Mouse (Mus musculus): ENCODE data around the gene Lyrm4. TPM values are rescaled to one million over a fixed set of nuclear protein-coding genes. Genes with fewer than 3 reads are reported as not detected.

Gene Lyrm4
- polyA plus RNA-seq, 1 experiment, result 12.6 TPM

GRCm38 (mm10) chr13:36088168-36088567 is 29.2 kb downstream of the Lyrm4 start:
- DNase-seq (ENCODE audit: low read depth), result no peak

GRCm38 (mm10) chr13:36087427-36087826 is 29.9 kb downstream of the Lyrm4 start:
- no peak for DNase-seq (ENCODE audit: low read depth)

More at GRCm38 (mm10) chr13:36088168-36088567, 29.2 kb downstream of the Lyrm4 start:
- TF ChIP-seq CTCF (IDR thresholded peaks at IDR 0.05; ENCODE audit: borderline replicate concordance, extremely low read depth, insufficient read depth, insufficient read length), result no peak
- TF ChIP-seq POLR2A (IDR thresholded peaks at IDR 0.05; ENCODE audit: borderline replicate concordance, extremely low read depth, insufficient read depth, insufficient read length, poor library complexity, severe bottlenecking), result no peak

GRCm38 (mm10) chr13:36086608-36087391 is 30.5 kb downstream of the Lyrm4 start:
- TF ChIP-seq CTCF (IDR thresholded peaks at IDR 0.05; ENCODE audit: borderline replicate concordance, extremely low read depth, insufficient read depth, insufficient read length) (no peak), POLR2A (IDR thresholded peaks at IDR 0.05; ENCODE audit: borderline replicate concordance, extremely low read depth, insufficient read depth, insufficient read length, poor library complexity, severe bottlenecking) (no peak)
- no peak for DNase-seq (ENCODE audit: low read depth)

More at GRCm38 (mm10) chr13:36087427-36087826, 29.9 kb downstream of the Lyrm4 start:
- TF ChIP-seq POLR2A (IDR thresholded peaks at IDR 0.05; ENCODE audit: borderline replicate concordance, extremely low read depth, insufficient read depth, insufficient read length, poor library complexity, severe bottlenecking), result no peak
- no peak for TF ChIP-seq CTCF (IDR thresholded peaks at IDR 0.05; ENCODE audit: borderline replicate concordance, extremely low read depth, insufficient read depth, insufficient read length)

GRCm38 (mm10) chr13:36085971-36086370 is 31.4 kb downstream of the Lyrm4 start:
- TF ChIP-seq CTCF (IDR thresholded peaks at IDR 0.05; ENCODE audit: borderline replicate concordance, extremely low read depth, insufficient read depth, insufficient read length) (no peak), POLR2A (IDR thresholded peaks at IDR 0.05; ENCODE audit: borderline replicate concordance, extremely low read depth, insufficient read depth, insufficient read length, poor library complexity, severe bottlenecking) (no peak)
- DNase-seq (ENCODE audit: low read depth), result no peak

GRCm38 (mm10) chr13:36084701-36085100 is 32.6 kb downstream of the Lyrm4 start:
- TF ChIP-seq POLR2A (IDR thresholded peaks at IDR 0.05; ENCODE audit: borderline replicate concordance, extremely low read depth, insufficient read depth, insufficient read length, poor library complexity, severe bottlenecking), result no peak
- no peak for TF ChIP-seq CTCF (IDR thresholded peaks at IDR 0.05; ENCODE audit: borderline replicate concordance, extremely low read depth, insufficient read depth, insufficient read length)
- DNase-seq (ENCODE audit: low read depth), result no peak

GRCm38 (mm10) chr13:36081591-36081990 is 35.7 kb downstream of the Lyrm4 start:
- no peak for TF ChIP-seq CTCF (IDR thresholded peaks at IDR 0.05; ENCODE audit: borderline replicate concordance, extremely low read depth, insufficient read depth, insufficient read length)
- TF ChIP-seq POLR2A (IDR thresholded peaks at IDR 0.05; ENCODE audit: borderline replicate concordance, extremely low read depth, insufficient read depth, insufficient read length, poor library complexity, severe bottlenecking), result no peak
- DNase-seq (ENCODE audit: low read depth), result no peak

- TF ChIP-seq POLR2A (IDR thresholded peaks at IDR 0.05; ENCODE audit: borderline replicate concordance, extremely low read depth, insufficient read depth, insufficient read length, poor library complexity, severe bottlenecking) (no peak), CTCF (IDR thresholded peaks at IDR 0.05; ENCODE audit: borderline replicate concordance, extremely low read depth, insufficient read depth, insufficient read length) (no peak)
- no peak for DNase-seq (ENCODE audit: low read depth)
These were observed 42.8 kb downstream of the Lyrm4 start for GRCm38 (mm10) chr13:36074484-36074883.

GRCm38 (mm10) chr13:36066676-36067075 is 50.6 kb downstream of the Lyrm4 start:
- no peak for TF ChIP-seq POLR2A (IDR thresholded peaks at IDR 0.05; ENCODE audit: borderline replicate concordance, extremely low read depth, insufficient read depth, insufficient read length, poor library complexity, severe bottlenecking)
- no peak for TF ChIP-seq CTCF (IDR thresholded peaks at IDR 0.05; ENCODE audit: borderline replicate concordance, extremely low read depth, insufficient read depth, insufficient read length)
- no peak for DNase-seq (ENCODE audit: low read depth)

GRCm38 (mm10) chr13:36057489-36057888 is 59.8 kb downstream of the Lyrm4 start:
- no peak for DNase-seq (ENCODE audit: low read depth)
- no peak for TF ChIP-seq POLR2A (IDR thresholded peaks at IDR 0.05; ENCODE audit: borderline replicate concordance, extremely low read depth, insufficient read depth, insufficient read length, poor library complexity, severe bottlenecking)
- no peak for TF ChIP-seq CTCF (IDR thresholded peaks at IDR 0.05; ENCODE audit: borderline replicate concordance, extremely low read depth, insufficient read depth, insufficient read length)

GRCm38 (mm10) chr13:36056925-36057324 is 60.4 kb downstream of the Lyrm4 start:
- no peak for TF ChIP-seq CTCF (IDR thresholded peaks at IDR 0.05; ENCODE audit: borderline replicate concordance, extremely low read depth, insufficient read depth, insufficient read length)
- no peak for TF ChIP-seq POLR2A (IDR thresholded peaks at IDR 0.05; ENCODE audit: borderline replicate concordance, extremely low read depth, insufficient read depth, insufficient read length, poor library complexity, severe bottlenecking)
- DNase-seq (ENCODE audit: low read depth), result no peak

GRCm38 (mm10) chr13:36056509-36056908 is 60.8 kb downstream of the Lyrm4 start:
- no peak for DNase-seq (ENCODE audit: low read depth)
- TF ChIP-seq CTCF (IDR thresholded peaks at IDR 0.05; ENCODE audit: borderline replicate concordance, extremely low read depth, insufficient read depth, insufficient read length), result no peak
- no peak for TF ChIP-seq POLR2A (IDR thresholded peaks at IDR 0.05; ENCODE audit: borderline replicate concordance, extremely low read depth, insufficient read depth, insufficient read length, poor library complexity, severe bottlenecking)

- TF ChIP-seq POLR2A (IDR thresholded peaks at IDR 0.05; ENCODE audit: borderline replicate concordance, extremely low read depth, insufficient read depth, insufficient read length, poor library complexity, severe bottlenecking), result no peak
- no peak for TF ChIP-seq CTCF (IDR thresholded peaks at IDR 0.05; ENCODE audit: borderline replicate concordance, extremely low read depth, insufficient read depth, insufficient read length)
- no peak for DNase-seq (ENCODE audit: low read depth)
These were observed 81.8 kb downstream of the Lyrm4 start for GRCm38 (mm10) chr13:36035528-36035927.

Data from brain, embryonic 14.5 days (tissue).